Mouse (Mus musculus) intestine, embryonic 15.5 days (tissue): ENCODE data around the gene Colca2. TPM values are rescaled to one million over a fixed set of nuclear protein-coding genes. Genes with fewer than 3 reads are reported as not detected.

Experiments
- ATAC-seq: fragments of 200-750 bp; cut with Nextera tagmentation; 2 replicates; pipeline ENCODE4 v1.8.0; 2017; ENCODE audit warnings: moderate TSS enrichment, moderate library complexity
- H3K27ac ChIP-seq: fragments of 300-500 bp; sonication (generic); 2 replicates; pipeline ENCODE4 v1.5.1; 2015; ENCODE audit warnings: mild to moderate bottlenecking, inconsistent platforms
- H3K27me3 ChIP-seq: fragments of 300-500 bp; sonication (generic); replicated peaks from 2 replicates; pipeline ENCODE4 v1.6.1; 2015; ENCODE audit warnings: inconsistent platforms
- H3K36me3 ChIP-seq: fragments of 300-500 bp; sonication (generic); 2 replicates; pipeline ENCODE4 v1.6.1; 2015; ENCODE audit warnings: inconsistent platforms
- H3K4me1 ChIP-seq: fragments of 300-500 bp; sonication (generic); replicated peaks from 2 replicates; pipeline ENCODE4 v1.6.1; 2015; ENCODE audit warnings: inconsistent platforms
- H3K4me2 ChIP-seq: fragments of 300-500 bp; sonication (generic); replicated peaks from 2 replicates; pipeline ENCODE4 v1.6.1; 2015; ENCODE audit warnings: mild to moderate bottlenecking, inconsistent platforms
- H3K4me3 ChIP-seq: fragments of 300-500 bp; sonication (generic); replicated peaks from 2 replicates; pipeline ENCODE4 v1.5.1; 2015; ENCODE audit warnings: inconsistent platforms
- H3K9ac ChIP-seq: fragments of 300-500 bp; sonication (generic); 2 replicates; pipeline ENCODE4 v1.6.1; 2015; ENCODE audit warnings: inconsistent platforms
- H3K9me3 ChIP-seq: fragments of 300-500 bp; sonication (generic); 2 replicates; pipeline ENCODE4 v1.6.1; 2016; ENCODE audit warnings: inconsistent platforms
- WGBS: fragments of 180-500 bp; shearing (Covaris S2); methylation state at CpG from one replicate; pipeline ENCODE4 v1.1.7; 2015; 5-methylcytosine and 5-hydroxymethylcytosine counted together
- polyA plus RNA-seq: library from polyadenylated mRNA; unstranded; fragments of >200 nt; fragmentation: Nextera tagmentation; extraction: Ambion mirVana; gene quantifications from 2 replicates; pipeline ENCODE4 v1.2.1, GENCODE M21; 2015

Colca2 gene
- 2.1 and 2.6 TPM in 2 replicates for polyA plus RNA-seq

- Histone ChIP-seq H3K9me3 (no peaks in the 10 kb centered on the region), H3K4me2 (peak within 1 kb of the TSS; percentile 97), H3K4me1 (peaks cover 11% of the 10 kb centered on the region), H3K9ac (peak within 1 kb of the TSS; percentile 68), H3K27ac (peak within 1 kb of the TSS; percentile 56; the same call in 1 of the 2 replicates), H3K27me3 (peaks cover 4% of the 10 kb centered on the region), H3K4me3 (peak within 1 kb of the TSS; percentile 60), H3K36me3 (no peaks in the 10 kb centered on the region)
- peak; percentile 95 for ATAC-seq
- WGBS = under 1% methylated on average over 53 of the region's 53 CpGs
These were observed at the start of gene Colca2 for GRCm38 (mm10) chr9:51278500-51279381. TSS of gene Colca2 (minus strand) at chr9:51278569.

- no peaks in the 10 kb centered on the region for H3K9me3 ChIP-seq
- no peaks in the 10 kb centered on the region for H3K4me1 ChIP-seq
- H3K27me3 ChIP-seq = no peaks in the 10 kb centered on the region
- no peaks in the 10 kb centered on the region for H3K36me3 ChIP-seq
- H3K4me3 ChIP-seq = no peak overlapping the region
- no peak overlapping the region for H3K9ac ChIP-seq
- ATAC-seq = no peak
- H3K4me2 ChIP-seq = no peak overlapping the region
- no peak overlapping the region for H3K27ac ChIP-seq
- WGBS = 73% methylated on average over 5 of the region's 5 CpGs
These were observed 49.2 kb upstream of the Colca2 start for GRCm38 (mm10) chr9:51327555-51327903.

- no peaks in the 10 kb centered on the region for H3K36me3 ChIP-seq
- 82% methylated on average over 11 of the region's 11 CpGs for WGBS
- H3K4me1 ChIP-seq = no peaks in the 10 kb centered on the region
- ATAC-seq = no peak
- H3K9ac ChIP-seq = no peak overlapping the region
- no peaks in the 10 kb centered on the region for H3K27me3 ChIP-seq
- no peak overlapping the region for H3K4me2 ChIP-seq
- no peak overlapping the region for H3K4me3 ChIP-seq
- no peaks in the 10 kb centered on the region for H3K9me3 ChIP-seq
- no peak overlapping the region for H3K27ac ChIP-seq
These were observed 48.5 kb upstream of the Colca2 start for GRCm38 (mm10) chr9:51326619-51327554.

- 76% methylated on average over 7 of the region's 7 CpGs for WGBS
- H3K9ac ChIP-seq = no peak overlapping the region
These were observed 46.2 kb upstream of the Colca2 start for GRCm38 (mm10) chr9:51324406-51325065.

GRCm38 (mm10) chr9:51320096-51320495, 41.7 kb upstream of the Colca2 start:
- WGBS = 78% methylated on average over 1 of the region's 1 CpGs
- H3K27me3 ChIP-seq = no peaks in the 10 kb centered on the region
- ATAC-seq = no peak
- H3K36me3 ChIP-seq = no peaks in the 10 kb centered on the region
- no peaks in the 10 kb centered on the region for H3K9me3 ChIP-seq
- H3K4me3 ChIP-seq = no peak overlapping the region
- H3K4me2 ChIP-seq = no peak overlapping the region
- H3K4me1 ChIP-seq = no peaks in the 10 kb centered on the region
- H3K9ac ChIP-seq = no peak overlapping the region
- no peak overlapping the region for H3K27ac ChIP-seq

More at GRCm38 (mm10) chr9:51324406-51325065, 46.2 kb upstream of the Colca2 start:
- H3K27ac ChIP-seq = no peak overlapping the region
- H3K4me3 ChIP-seq = no peak overlapping the region
- no peaks in the 10 kb centered on the region for H3K4me1 ChIP-seq
- ATAC-seq = no peak
- no peaks in the 10 kb centered on the region for H3K9me3 ChIP-seq
- no peaks in the 10 kb centered on the region for H3K27me3 ChIP-seq
- H3K36me3 ChIP-seq = no peaks in the 10 kb centered on the region
- H3K4me2 ChIP-seq = no peak overlapping the region

GRCm38 (mm10) chr9:51318246-51318645, 39.9 kb upstream of the Colca2 start:
- H3K9me3 ChIP-seq = no peaks in the 10 kb centered on the region
- no peak overlapping the region for H3K27ac ChIP-seq
- no peaks in the 10 kb centered on the region for H3K4me1 ChIP-seq
- H3K9ac ChIP-seq = no peak overlapping the region
- no peaks in the 10 kb centered on the region for H3K36me3 ChIP-seq
- H3K27me3 ChIP-seq = no peaks in the 10 kb centered on the region
- no peak overlapping the region for H3K4me2 ChIP-seq
- WGBS = 71% methylated on average over 4 of the region's 4 CpGs
- ATAC-seq = no peak
- H3K4me3 ChIP-seq = no peak overlapping the region

- Histone ChIP-seq H3K9ac (no peak overlapping the region), H3K9me3 (no peaks in the 10 kb centered on the region), H3K27ac (no peak overlapping the region), H3K4me3 (no peak overlapping the region), H3K36me3 (no peaks in the 10 kb centered on the region), H3K4me2 (no peak overlapping the region), H3K4me1 (peaks cover 3% of the 10 kb centered on the region; the same call in 1 of the 2 replicates), H3K27me3 (no peaks in the 10 kb centered on the region)
- no peak for ATAC-seq
- WGBS = 92% methylated on average over 4 of the region's 4 CpGs
These were observed 39.0 kb upstream of the Colca2 start for GRCm38 (mm10) chr9:51317322-51317721.

- ATAC-seq = peak; percentile 50
- no peak overlapping the region for H3K27ac ChIP-seq
- H3K36me3 ChIP-seq = no peaks in the 10 kb centered on the region
- no peaks in the 10 kb centered on the region for H3K27me3 ChIP-seq
- peaks cover 3% of the 10 kb centered on the region; the same call in 1 of the 2 replicates for H3K4me1 ChIP-seq
- H3K4me3 ChIP-seq = no peak overlapping the region
- 49% methylated on average over 6 of the region's 6 CpGs for whole genome bisulfite sequencing
- H3K9ac ChIP-seq = no peak overlapping the region
- H3K9me3 ChIP-seq = no peaks in the 10 kb centered on the region
- no peak overlapping the region for H3K4me2 ChIP-seq
These were observed 37.2 kb upstream of the Colca2 start for GRCm38 (mm10) chr9:51315402-51316063.

GRCm38 (mm10) chr9:51312554-51313317, 34.4 kb upstream of the Colca2 start:
- H3K4me1 ChIP-seq = peaks cover 3% of the 10 kb centered on the region; the same call in 1 of the 2 replicates
- no peaks in the 10 kb centered on the region for H3K27me3 ChIP-seq
- no peaks in the 10 kb centered on the region for H3K36me3 ChIP-seq
- peak overlapping the region; percentile 48 for H3K4me2 ChIP-seq
- no peak overlapping the region for H3K9ac ChIP-seq
- peak overlapping the region; percentile 40; the same call in 1 of the 2 replicates for H3K27ac ChIP-seq
- no peaks in the 10 kb centered on the region for H3K9me3 ChIP-seq
- H3K4me3 ChIP-seq = no peak overlapping the region
- ATAC-seq = peak; percentile 85
- 34% methylated on average over 18 of the region's 18 CpGs for WGBS

- Histone ChIP-seq H3K27me3 (no peaks in the 10 kb centered on the region), H3K4me3 (no peak overlapping the region), H3K27ac (no peak overlapping the region), H3K36me3 (no peaks in the 10 kb centered on the region), H3K4me2 (no peak overlapping the region), H3K9me3 (no peaks in the 10 kb centered on the region), H3K9ac (no peak overlapping the region), H3K4me1 (peaks cover 3% of the 10 kb centered on the region; the same call in 1 of the 2 replicates)
- ATAC-seq = no peak
- WGBS = 66% methylated on average over 7 of the region's 7 CpGs
These were observed 32.1 kb upstream of the Colca2 start for GRCm38 (mm10) chr9:51310515-51310914.

GRCm38 (mm10) chr9:51306351-51306750, 28.0 kb upstream of the Colca2 start:
- Histone ChIP-seq H3K9ac (no peak overlapping the region), H3K27me3 (no peaks in the 10 kb centered on the region), H3K36me3 (no peaks in the 10 kb centered on the region), H3K27ac (no peak overlapping the region), H3K4me2 (no peak overlapping the region), H3K4me3 (no peak overlapping the region), H3K4me1 (no peaks in the 10 kb centered on the region), H3K9me3 (no peaks in the 10 kb centered on the region)
- ATAC-seq = no peak
- 90% methylated on average over 3 of the region's 3 CpGs for WGBS
